Mouse (Mus musculus) thymus, postnatal 4 days (tissue): ENCODE data around the gene Xpo4.
"Not testable (repeated sequence)": the region's sequence is repeated elsewhere in the genome, so short reads cannot be mapped to it uniquely, and the experiment has no call there.

Experiments used
- DNase-seq: peaks from one replicate; pipeline ENCODE4 v3.0.0; 2021

Gene Xpo4

GRCm38 (mm10) chr14:57664822-57665627, at the start of gene Xpo4:
Xpo4 (minus strand) TSS chr14:57665430.
- peak; percentile 90 for DNase-seq

GRCm38 (mm10) chr14:57712884-57713283, 47.7 kb upstream of the Xpo4 start:
- no peak for DNase-seq

DNA sequence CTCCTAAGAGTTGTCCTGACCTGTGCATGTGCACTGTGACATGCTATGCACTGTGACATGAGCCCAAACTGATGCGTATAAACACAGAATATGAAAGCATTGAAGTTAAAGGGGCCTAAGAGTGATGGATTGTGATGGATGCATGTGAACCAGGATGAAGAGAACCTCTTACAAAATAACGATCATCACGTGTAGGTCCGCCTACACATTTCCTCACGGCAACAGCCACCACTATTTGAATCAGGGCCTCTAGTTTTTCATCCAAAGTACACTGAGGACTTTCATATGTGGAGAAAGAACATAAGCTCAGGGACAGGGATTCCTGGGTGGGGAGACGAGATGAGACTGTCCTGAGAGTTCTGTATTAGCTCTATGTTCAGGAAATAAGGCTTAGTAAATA, 45.8 kb upstream of the Xpo4 start:
- DNase-seq: no peak

- no peak for DNase-seq
Observed at GRCm38 (mm10) chr14:57709171-57709570, 43.9 kb upstream of the Xpo4 start.

GRCm38 (mm10) chr14:57708580-57708979, 43.4 kb upstream of the Xpo4 start:
- no peak for DNase-seq

GRCm38 (mm10) chr14:57707100-57707893, 42.1 kb upstream of the Xpo4 start:
- DNase-seq: no peak

GRCm38 (mm10) chr14:57706760-57707099, 41.5 kb upstream of the Xpo4 start:
- DNase-seq: no peak

GRCm38 (mm10) chr14:57705759-57706158, 40.5 kb upstream of the Xpo4 start:
- no peak for DNase-seq

GRCm38 (mm10) chr14:57705075-57705474, 39.8 kb upstream of the Xpo4 start:
- no peak for DNase-seq

DNA sequence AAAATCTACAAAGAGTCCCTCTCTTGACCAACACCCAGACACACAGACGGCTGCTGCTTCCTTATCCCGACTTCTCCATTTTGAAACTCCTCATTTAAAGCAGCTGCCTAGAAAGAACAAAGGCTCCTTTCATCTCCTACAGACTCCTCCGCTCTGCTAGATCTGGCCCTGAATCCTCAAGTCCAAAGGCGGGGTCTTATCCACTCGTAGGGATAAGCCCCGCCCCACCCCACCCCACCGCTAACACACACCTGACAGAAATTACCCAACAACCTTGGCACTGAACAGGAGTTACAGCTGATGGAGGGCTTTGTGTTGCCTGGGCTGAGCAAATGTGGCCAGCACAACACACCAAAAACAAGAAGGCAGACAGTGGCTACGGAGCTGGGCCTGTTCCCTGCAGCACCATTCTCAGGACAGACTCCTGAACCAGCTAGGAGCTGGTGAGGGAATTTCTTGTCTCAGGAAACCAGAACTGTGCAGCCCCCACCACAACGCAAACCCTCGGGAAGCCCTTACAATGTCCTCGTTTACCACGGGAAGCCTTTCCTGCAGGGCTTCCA, 36.8 kb upstream of the Xpo4 start:
- no peak for DNase-seq

DNA sequence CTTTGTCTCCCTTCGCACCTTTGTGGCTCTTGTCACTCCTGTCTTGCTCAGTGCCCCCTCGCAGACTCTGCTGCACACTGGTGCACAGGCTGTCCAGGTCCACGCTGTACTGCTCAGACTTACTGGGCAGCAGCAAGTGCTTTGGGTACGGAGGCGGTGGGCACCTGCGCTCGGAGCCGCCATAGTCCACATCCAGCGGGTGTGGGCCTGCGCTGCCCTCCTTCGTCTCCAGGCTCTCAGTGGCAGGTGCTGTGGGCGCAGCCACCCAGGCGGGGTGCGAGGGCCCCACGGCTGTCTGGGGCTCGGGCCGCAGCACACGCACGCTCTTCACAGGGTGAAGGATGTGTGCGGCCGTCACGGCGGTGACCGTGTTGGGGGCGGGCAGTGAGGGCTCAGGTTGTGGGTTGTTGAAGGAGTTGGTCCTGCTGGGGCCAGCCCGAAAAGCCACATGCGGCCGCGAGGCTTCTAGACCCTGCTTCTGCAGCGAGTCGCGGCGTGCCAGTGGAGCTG, 34.3 kb upstream of the Xpo4 start:
- no peak for DNase-seq

DNA sequence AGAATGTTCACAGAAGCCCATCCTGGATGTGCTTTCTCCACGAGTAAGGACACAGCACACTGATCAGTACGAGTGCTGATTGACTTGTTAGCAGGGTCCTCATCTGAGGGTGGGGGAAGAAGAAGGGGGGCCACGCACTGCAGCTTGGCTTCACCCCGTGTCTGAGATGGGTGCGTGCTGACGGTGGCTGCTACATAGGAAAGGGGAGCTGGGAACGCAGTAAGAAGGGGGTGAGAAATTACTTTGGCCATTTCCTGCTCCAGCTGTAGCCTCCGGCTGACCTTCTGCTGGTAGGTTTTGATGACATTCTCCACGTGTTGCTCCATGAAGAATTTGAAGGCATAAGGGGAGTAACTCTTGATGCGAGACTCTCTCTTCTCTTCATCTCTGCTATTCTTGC, 33.8 kb upstream of the Xpo4 start:
- DNase-seq: no peak

DNA sequence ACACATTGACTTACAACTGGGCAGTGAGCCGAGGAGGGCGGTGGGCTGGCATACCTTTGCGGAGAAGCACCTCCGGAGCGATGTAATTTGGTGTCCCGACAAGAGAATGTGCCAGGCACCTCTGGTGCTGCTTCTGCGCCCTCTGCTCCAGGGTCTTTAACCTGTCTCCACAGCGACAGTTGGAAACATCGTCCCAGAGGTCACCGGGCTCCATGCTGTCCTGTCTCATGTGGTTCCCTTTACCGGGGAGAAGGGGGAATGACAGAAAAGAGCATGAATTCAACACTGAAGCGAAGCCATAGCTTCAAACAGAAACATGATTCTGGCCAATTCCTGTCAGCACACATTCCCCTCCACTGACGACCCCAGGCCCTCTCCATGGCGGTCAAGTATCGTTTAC, 30.8 kb upstream of the Xpo4 start:
- DNase-seq: no peak

- DNase-seq: peak; percentile 32
Observed at GRCm38 (mm10) chr14:57695550-57695949, 30.3 kb upstream of the Xpo4 start.

GRCm38 (mm10) chr14:57694246-57694645, 29.0 kb upstream of the Xpo4 start:
- DNase-seq: no peak

DNA sequence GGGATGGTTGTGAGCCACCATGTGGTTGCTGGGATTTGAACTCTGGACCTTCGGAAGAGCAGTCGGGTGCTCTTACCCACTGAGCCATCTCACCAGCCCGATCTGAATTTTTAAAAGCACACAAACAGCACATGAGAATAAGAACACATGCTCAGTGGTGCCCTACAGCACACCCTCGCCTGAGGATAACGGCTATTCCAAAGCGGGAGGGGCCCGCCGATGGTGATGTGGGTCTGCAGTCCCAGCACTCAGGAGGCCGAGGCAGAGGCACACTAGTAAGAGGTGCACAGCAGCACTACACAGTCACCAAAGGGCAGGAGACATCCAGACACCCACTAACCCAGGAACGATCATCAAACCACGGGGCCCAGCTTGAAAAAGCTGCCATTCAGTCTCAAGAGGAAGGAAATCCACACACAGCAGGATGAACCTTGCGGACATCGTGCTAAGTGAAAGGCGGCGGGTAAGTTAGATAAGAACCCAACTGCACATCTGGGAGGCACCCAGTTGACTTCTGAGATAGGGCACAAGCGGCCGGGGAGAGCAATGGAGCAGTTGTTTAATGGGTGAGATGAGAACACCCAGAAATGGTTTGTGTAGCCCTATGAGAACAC, 27.4 kb upstream of the Xpo4 start:
- DNase-seq: no peak

GRCm38 (mm10) chr14:57691316-57691715, 26.1 kb upstream of the Xpo4 start:
- DNase-seq: no peak

DNA sequence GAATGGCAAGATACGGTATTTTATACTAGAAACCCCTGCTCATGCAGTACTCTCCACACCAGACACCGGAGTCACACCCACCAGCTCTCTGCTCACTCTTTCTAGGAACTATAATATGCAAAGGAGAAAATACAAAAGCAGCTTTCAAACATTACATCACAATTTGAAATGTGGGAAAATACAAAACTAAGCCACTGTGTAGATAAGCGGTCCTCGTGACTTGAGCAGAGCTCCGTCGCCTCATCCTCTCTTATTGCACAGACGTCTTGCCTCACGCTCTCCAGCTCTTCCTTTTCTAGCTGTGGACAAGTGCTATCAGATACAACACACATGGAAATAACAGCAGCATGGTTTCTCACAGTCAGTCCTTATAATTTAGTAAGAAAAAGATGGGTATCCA, 25.5 kb upstream of the Xpo4 start:
- no peak for DNase-seq

DNA sequence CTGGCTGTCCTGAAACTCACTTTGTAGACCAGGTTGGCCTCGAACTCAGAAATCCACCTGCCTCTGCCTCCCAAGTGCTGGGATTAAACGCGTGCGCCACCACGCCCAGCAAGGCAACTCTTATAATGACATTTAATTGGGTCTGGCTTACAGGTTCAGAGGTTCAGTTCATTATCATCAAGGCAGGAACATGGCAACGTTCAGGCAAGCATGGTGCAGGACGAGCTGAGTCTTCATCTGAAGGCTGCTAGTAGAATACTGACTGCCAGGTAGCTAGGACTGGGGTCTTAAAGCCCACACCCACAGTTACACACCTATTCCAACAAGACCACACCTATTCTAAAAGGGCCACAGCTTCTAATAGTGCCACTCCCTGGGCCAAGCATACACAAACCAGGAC, 22.8 kb upstream of the Xpo4 start:
- not testable (repeated sequence) for DNase-seq

DNA sequence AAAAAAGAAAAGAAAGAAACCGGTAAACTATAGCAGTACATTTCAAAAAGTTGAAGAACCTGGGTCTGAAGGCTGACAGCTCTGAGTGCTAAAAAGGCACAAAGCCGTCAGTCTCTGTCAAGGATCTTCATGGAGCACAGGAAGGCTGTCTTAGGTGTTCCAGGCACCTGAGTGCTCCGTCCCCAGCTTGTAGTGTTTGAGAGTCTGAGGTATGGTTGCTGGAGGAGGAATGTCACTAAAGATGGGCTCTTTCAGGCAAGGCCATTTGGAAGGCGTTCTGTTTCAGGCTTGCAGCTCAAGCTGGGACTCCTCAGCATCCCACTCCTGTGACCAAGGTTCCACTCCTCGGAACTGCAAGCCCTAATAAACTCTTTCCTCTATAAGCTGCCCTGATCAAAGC, 22.2 kb upstream of the Xpo4 start:
- DNase-seq: no peak

DNA sequence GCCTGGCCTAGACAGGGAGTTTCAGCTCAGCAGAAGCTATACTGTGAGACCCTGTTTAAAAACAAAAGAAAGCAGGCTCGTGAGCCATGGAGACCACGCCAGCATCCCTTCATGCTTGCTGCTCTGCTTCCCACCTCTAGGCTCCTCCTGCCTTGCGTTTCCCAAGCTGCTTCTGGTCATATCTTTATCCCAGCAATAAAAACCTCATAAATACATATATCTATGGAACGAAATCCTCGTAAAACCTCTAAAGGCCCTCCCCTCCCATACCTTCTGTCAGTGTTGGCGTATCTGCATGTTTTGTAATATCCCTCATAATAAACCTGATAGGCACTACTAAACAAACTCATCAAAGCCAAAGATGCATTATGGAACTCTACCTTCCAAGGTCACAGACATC, 21.4 kb upstream of the Xpo4 start:
- DNase-seq: no peak

GRCm38 (mm10) chr14:57684579-57684978, 19.3 kb upstream of the Xpo4 start:
- DNase-seq: peak; percentile 86

DNA sequence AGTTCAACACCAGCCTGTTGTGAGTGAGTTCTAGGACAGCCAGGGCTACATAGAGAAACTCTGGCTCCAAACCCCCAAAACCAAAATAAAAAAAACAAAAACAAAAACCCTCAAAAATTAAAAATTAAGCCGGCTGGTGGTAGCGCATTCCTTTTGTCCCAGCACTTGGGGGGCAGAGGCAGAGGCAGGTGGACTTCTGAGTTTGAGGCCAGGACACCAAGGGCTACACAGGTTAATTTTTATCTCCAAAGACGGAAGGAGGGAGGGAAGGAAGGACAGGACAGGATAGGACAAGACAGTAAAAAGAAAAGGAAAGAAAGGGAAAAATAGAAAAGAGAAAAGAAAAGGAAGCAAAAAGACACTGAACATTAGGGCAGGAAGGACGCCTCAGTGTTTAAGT, 17.5 kb upstream of the Xpo4 start:
- no peak for DNase-seq
